Mouse (Mus musculus): ENCODE measurements around the gene Zfp37.
"Not testable (repeated sequence)": the region's sequence is repeated elsewhere in the genome, so short reads cannot be mapped to it uniquely, and the experiment has no call there.

Zfp37 gene

GRCm38 (mm10) chr4:62208696-62209380 lies 22.0 kb downstream of the Zfp37 start:
- DNase-seq: no peak

- peak; percentile 90 for DNase-seq
Observed at GRCm38 (mm10) chr4:62207851-62208695, 22.8 kb downstream of the Zfp37 start.

- no peak for DNase-seq
Observed at GRCm38 (mm10) chr4:62199923-62200529, 30.8 kb downstream of the Zfp37 start.

GRCm38 (mm10) chr4:62188778-62189177 lies 42.1 kb downstream of the Zfp37 start:
- DNase-seq: no peak

- DNase-seq: peak; percentile 13
Observed at GRCm38 (mm10) chr4:62177282-62177681, 53.6 kb downstream of the Zfp37 start.

GRCm38 (mm10) chr4:62174471-62174870 lies 56.4 kb downstream of the Zfp37 start:
- DNase-seq: no peak

GRCm38 (mm10) chr4:62167636-62168035 lies 63.2 kb downstream of the Zfp37 start:
- not testable (repeated sequence) for DNase-seq

GRCm38 (mm10) chr4:62158401-62158800 lies 72.4 kb downstream of the Zfp37 start:
- no peak for DNase-seq

- DNase-seq: no peak
Observed at GRCm38 (mm10) chr4:62150811-62151210, 80.0 kb downstream of the Zfp37 start, which contains the start of gene Mup21. Gene Mup21, minus strand, starts transcription at chr4:62150863.

Measured in lung, postnatal 14 days (tissue).